Mouse (Mus musculus) ES-E14 (cell line): ENCODE data around the gene Tmem260.

Experiments used
- CHD2 ChIP-seq: IDR thresholded peaks from 2 replicates; pipeline ENCODE4 v1.6.1; 2014; ENCODE audit warnings: mild to moderate bottlenecking, low read depth, low read length, inconsistent platforms
- HCFC1 ChIP-seq: IDR thresholded peaks from 2 replicates; pipeline ENCODE4 v1.6.1; 2012; ENCODE audit warnings: low read length, inconsistent platforms, borderline replicate concordance; ENCODE audit not compliant: insufficient read depth
- MAFK ChIP-seq: IDR thresholded peaks from 2 replicates; pipeline ENCODE4 v1.6.1; 2014; ENCODE audit warnings: mild to moderate bottlenecking, low read depth, low read length, inconsistent platforms; ENCODE audit not compliant: insufficient read depth
- ZC3H11A ChIP-seq: IDR thresholded peaks from 2 replicates; pipeline ENCODE4 v1.6.1; 2012; ENCODE audit warnings: low read depth, mild to moderate bottlenecking, inconsistent platforms, low read length, borderline replicate concordance

DNA sequence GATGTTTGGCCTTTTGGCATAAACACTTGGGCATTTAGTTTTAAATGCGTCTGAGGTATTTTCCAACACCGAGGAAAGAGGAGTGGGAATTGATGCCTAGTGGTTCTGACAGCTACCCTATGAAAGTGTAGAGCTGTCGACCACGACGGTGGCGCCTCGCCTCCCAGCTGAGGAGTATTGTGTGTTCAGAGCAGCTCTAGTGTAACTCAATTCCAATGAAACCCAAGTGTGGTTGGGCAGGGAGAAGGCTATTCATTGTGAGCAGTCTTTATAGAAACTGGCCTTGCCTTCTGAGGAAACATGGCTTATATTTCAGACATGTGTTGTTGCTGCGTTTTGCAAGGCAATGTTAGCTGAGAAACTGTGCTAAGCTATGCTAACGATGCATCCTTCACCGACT is 99.2 kb downstream of the Tmem260 start:
- TF ChIP-seq CHD2 = no peak
- TF ChIP-seq HCFC1 = no peak
- no peak for TF ChIP-seq MAFK
- no peak for TF ChIP-seq ZC3H11A
